Mouse (Mus musculus): ENCODE results near the gene Rtf2.

The Rtf2 gene

GRCm38 (mm10) chr2:172440640-172441005 lies 267 bp downstream of the Rtf2 start:
- no peak for DNase-seq (ENCODE audit: low spot score in 2 of 2)

DNA sequence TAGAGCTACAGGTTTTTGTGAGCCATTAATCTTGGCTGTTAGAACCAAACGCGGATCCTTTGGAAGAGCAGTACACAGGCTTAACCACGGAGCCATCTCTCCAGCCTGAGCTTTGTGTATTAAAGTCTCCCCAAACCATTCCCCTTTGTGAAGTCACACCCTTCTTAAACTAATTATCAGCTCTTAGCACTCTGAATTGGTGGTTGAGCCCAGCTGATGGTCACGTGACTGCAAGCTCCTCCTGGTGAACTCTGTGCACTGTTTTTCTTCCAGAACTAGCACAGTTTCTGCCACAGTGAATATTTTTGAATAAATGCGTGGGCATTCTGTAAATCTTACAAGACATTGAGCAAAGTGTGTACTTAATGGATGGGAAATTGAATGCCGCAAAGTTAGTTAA lies 820 bp downstream of the Rtf2 start:
- no peak for DNase-seq (ENCODE audit: low spot score in 2 of 2)

- no peak for DNase-seq (ENCODE audit: low spot score in 2 of 2)
Measured at GRCm38 (mm10) chr2:172445617-172446016, 5.3 kb downstream of the Rtf2 start.

- DNase-seq (ENCODE audit: low spot score in 2 of 2) = no peak
Measured at GRCm38 (mm10) chr2:172447317-172447716, 7.0 kb downstream of the Rtf2 start.

DNA sequence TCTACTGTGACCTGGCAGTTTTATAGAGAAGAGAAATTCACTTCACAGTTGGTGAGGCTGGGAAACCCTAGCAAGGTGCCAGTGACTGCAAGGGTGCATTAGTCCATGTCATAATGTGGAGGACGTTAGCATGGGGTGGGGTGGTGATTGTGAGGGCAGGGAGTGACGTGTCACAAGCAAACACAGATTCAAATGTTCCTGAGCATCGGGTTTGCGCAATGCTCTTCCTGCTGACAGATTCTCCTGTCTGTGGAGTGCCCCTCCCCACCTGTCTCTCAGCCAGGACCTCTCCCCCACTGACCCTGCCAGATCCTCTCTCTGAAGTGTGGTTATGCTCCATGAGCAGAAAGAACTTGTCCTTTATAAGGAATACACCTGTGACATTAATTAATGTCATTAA lies 8.0 kb downstream of the Rtf2 start:
- DNase-seq (ENCODE audit: low spot score in 2 of 2) = no peak

DNA sequence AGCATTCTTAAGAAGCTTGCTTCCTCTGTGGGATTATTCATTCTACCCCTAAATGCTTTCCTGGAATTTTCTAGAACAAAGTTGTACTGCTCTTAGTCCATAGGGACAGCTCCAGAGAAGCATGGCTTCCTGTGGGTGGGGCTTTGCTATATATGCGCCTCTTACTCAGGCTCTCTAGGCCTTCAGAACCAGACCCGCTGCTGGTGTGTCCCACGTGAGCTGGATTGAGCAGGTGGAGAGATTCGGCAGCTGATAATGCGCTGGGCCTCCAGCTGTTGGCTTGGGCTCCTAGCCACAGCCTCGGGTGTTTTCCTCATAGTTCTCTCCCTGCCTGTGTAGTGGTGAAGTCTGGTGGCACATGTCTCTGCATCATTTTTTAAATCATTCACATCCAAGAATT lies 10.3 kb downstream of the Rtf2 start:
- DNase-seq (ENCODE audit: low spot score in 2 of 2) = no peak

- no peak for DNase-seq (ENCODE audit: low spot score in 2 of 2)
Measured at GRCm38 (mm10) chr2:172452031-172452430, 11.7 kb downstream of the Rtf2 start.

GRCm38 (mm10) chr2:172452458-172452857 lies 12.1 kb downstream of the Rtf2 start:
- DNase-seq (ENCODE audit: low spot score in 2 of 2) = no peak

DNA sequence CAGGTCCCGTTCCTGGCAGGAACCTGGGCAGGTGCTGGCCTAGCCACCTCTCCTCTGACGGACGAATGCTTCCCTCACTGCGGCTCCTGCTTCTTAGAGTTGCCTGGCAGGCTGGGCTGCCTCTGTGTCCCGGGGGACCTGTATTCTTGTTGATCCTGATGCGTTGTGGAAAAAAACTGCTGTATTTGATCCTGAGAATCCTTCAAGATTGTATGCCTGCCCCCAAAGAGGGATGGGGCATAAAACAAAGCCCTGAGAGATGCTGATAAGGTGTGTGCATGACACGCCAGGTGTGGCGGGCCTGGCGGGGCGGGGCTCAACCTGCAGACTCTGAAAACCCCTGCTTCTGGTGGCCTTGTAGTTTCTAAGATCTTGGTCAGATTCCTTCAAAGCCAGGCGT lies 18.1 kb downstream of the Rtf2 start, which contains the start of gene Gcnt7:
Gene Gcnt7 (minus strand): TSS at position 101 of the 400 bp plus-strand sequence.
- no peak for DNase-seq (ENCODE audit: low spot score in 2 of 2)

GRCm38 (mm10) chr2:172460647-172461046 lies 20.3 kb downstream of the Rtf2 start:
- DNase-seq (ENCODE audit: low spot score in 2 of 2) = no peak

GRCm38 (mm10) chr2:172462813-172463212 lies 22.5 kb downstream of the Rtf2 start:
- no peak for DNase-seq (ENCODE audit: low spot score in 2 of 2)

DNA sequence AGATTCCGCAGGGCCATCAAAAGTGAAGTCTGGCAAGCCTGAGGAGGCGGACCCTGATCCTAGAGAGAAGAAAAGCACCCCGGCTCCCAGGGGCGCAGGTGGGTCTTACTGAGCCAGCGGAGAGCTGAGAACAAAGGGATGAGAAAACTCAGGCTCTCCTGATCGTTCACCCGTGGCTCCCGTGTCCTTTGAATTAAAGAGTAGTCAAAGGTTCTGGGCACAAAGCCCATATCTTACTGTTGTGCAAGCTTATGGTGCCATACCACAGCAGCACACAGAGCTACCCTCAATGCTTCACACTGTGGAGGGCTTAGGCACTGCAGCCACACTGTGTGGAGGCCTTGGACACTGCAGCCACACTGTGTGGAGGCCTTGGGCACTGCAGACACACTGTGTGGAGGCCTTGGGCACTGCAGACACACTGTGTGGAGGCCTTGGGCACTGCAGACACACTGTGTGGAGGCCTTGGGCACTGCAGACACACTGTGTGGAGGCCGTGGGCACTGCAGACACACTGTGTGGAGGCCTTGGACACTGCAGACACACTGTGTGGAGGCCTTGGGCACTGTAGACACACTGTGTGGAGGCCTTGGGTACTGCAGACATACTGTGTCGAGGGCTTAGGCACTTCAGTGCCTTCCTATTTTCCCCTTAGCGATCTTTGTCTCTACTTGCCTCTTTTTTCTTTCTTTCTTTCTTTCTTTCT lies 26.2 kb downstream of the Rtf2 start:
- no peak for DNase-seq (ENCODE audit: low spot score in 2 of 2)

DNA sequence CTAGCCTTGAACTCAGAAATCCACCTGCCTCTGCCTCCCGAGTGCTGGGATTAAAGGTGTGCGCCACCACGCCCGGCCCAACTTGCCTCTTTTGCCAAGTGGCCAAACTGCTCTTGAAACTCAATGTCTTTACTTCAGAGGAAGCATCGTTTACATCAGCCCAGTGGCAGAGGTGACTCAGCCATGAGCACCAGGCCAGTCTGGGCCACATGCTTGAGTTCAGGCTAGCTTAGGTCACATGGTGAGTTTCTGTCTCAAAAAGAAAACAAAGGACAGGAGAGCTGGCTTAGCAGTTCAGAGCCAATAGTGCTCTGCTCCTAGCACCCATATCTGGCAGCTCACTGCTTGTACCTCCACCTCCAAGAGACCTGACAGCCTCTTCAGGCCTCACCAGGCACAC lies 26.9 kb downstream of the Rtf2 start:
- DNase-seq (ENCODE audit: low spot score in 2 of 2) = no peak

DNA sequence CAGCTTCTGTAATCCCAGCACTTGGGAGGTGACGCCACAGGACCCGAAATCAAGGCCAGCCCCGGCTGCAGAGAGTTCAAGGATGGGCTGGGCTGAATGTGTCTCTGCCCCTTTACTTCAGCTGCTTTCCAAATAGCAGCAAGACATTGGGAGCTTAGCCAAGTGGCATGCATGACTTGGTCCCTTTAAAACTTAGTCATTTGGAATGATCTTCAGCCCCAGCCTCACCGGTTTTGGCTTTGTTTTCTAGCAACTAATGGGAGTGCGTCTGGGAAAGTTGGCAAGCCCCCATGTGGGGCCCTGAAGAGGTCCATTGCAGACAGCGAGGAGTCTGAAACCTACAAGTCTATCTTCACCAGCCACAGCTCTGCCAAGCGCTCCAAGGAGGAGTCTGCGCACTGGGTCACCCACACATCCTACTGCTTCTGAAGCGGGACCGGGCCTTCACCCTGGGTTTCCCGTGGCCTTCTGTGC lies 28.0 kb downstream of the Rtf2 start:
- DNase-seq (ENCODE audit: low spot score in 2 of 2) = peak in 1 of 2 experiments; percentile 71

DNA sequence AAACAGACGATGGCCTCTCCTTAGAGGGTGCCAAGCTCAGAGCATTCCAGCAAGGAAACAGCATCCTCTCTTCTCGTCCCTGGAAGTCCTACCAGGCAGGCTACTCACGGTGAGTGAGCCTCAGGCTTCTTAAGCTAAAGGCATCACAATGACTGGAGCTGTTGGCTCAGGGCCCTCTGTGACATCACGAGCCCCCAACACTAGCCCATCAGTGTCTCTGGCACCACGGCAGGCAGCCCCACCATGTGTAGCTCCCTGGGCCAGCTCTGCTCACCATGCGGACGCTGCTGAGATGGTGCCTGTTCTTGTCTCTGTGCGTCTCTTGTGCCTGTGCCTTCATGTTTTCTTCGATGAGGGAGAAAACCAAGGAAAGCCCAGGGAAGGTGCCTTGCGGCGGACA lies 32.0 kb downstream of the Rtf2 start, which contains the start of gene Fam209:
Gene Fam209 (plus strand): TSS at position 203 of the 400 bp plus-strand sequence.
- DNase-seq (ENCODE audit: low spot score in 2 of 2) = no peak

GRCm38 (mm10) chr2:172473591-172473990 lies 33.2 kb downstream of the Rtf2 start:
- DNase-seq (ENCODE audit: low spot score in 2 of 2) = no peak

DNA sequence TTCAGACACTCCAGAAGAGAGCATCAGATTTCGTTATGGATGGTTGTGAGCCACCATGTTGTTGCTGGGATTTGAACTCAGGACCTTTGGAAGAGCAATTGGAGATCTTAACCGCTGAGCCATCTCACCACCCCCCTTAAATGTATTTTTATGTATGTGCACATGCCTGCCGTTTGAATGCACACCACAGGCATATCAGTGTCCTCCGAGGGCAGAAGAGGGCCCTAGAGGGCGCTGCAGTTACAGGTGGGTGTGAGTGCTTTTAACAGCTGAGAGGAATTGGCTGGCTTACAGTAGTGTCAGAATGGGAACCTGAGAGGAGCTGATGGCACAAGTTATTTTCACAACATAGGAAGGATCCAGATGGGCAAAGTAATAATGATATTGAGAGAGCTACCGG lies 34.6 kb downstream of the Rtf2 start:
- DNase-seq (ENCODE audit: low spot score in 2 of 2) = no peak

- DNase-seq (ENCODE audit: low spot score in 2 of 2) = no peak
Measured at GRCm38 (mm10) chr2:172476707-172477260, 36.4 kb downstream of the Rtf2 start.

- no peak for DNase-seq (ENCODE audit: low spot score in 2 of 2)
Measured at GRCm38 (mm10) chr2:172477350-172477749, 37.0 kb downstream of the Rtf2 start.

DNA sequence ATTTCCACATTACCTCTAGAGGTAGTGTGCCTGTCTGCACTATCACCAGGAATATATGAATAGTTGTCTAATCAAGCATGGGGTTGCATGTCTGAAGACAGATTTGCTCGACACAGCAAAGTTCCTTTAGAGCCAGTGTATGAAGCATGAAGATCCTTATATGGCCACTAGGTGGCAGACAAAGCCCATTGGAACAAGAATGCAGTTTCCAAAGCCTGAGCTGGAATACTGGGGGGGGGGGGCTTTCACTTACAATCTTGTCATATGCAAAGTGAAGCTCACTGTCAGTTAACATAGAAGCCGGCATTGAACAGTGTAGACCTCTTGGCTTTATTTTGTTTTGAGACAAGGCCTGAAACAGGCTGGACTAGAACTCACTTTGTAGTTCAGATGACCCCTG lies 37.5 kb downstream of the Rtf2 start:
- peak in 1 of 2 experiments; percentile 58 for DNase-seq (ENCODE audit: low spot score in 2 of 2)

GRCm38 (mm10) chr2:172480296-172480695 lies 39.9 kb downstream of the Rtf2 start:
- no peak for DNase-seq (ENCODE audit: low spot score in 2 of 2)

GRCm38 (mm10) chr2:172481654-172482385 lies 41.5 kb downstream of the Rtf2 start:
- no peak for DNase-seq (ENCODE audit: low spot score in 2 of 2)

Measured in cerebellum, postnatal 4 days (tissue).